Mouse (Mus musculus) MEL (cell line): ENCODE results near the gene Tor1a. TPM values are rescaled to one million over a fixed set of nuclear protein-coding genes. Genes with fewer than 3 reads are reported as not detected.

Experiments
- DNase-seq: peaks from one replicate; pipeline ENCODE4 v3.0.0; 2011; ENCODE audit warnings: low read depth, low spot score
- H3K27ac ChIP-seq: 2 replicates; pipeline ENCODE4 v1.5.1; 2012; ENCODE audit warnings: low read depth, mild to moderate bottlenecking, control low read depth, low read length, moderate library complexity; ENCODE audit not compliant: control insufficient read depth
- H3K27me3 ChIP-seq, 2 experiments: fragments of 150-350 bp in 1 of 2; sonication (generic) in 1 of 2; 2 replicates each; pipeline ENCODE4 v1.6.1; 2012; ENCODE audit warnings: low read length in 2 of 2, mild to moderate bottlenecking in 2 of 2, improper control_type of control experiment in 1 of 2, moderate library complexity in 1 of 2; ENCODE audit not compliant: insufficient read depth in 2 of 2, control insufficient read depth in 1 of 2
- H3K36me3 ChIP-seq, 2 experiments: 2 replicates each; pipeline ENCODE4 v1.6.1; 2012 to 2014; ENCODE audit warnings: low read length in 2 of 2, improper control_type of control experiment in 1 of 2, inconsistent platforms in 1 of 2, mild to moderate bottlenecking in 1 of 2; ENCODE audit not compliant: insufficient read depth in 2 of 2, control insufficient read depth in 1 of 2
- H3K4me1 ChIP-seq, 2 experiments: fragments of 150-350 bp in 1 of 2; sonication (generic) in 1 of 2; 2 replicates each; pipeline ENCODE4 v1.6.1; 2012; ENCODE audit warnings: low read length in 2 of 2, improper control_type of control experiment in 1 of 2, mild to moderate bottlenecking in 1 of 2; ENCODE audit not compliant: insufficient read depth in 2 of 2, control insufficient read depth in 1 of 2
- H3K4me3 ChIP-seq, 2 experiments: fragments of 150-350 bp in 1 of 2; sonication (generic) in 1 of 2; 2 replicates each; pipeline ENCODE4 v1.5.1; 2012; ENCODE audit warnings: low read depth in 2 of 2, low read length in 2 of 2, mild to moderate bottlenecking in 2 of 2, moderate library complexity in 2 of 2, control low read depth in 1 of 2, improper control_type of control experiment in 1 of 2; ENCODE audit not compliant: control insufficient read depth in 1 of 2, insufficient read depth in 1 of 2
- H3K79me2 ChIP-seq: 2 replicates; pipeline ENCODE4 v1.6.1; 2012; ENCODE audit warnings: mild to moderate bottlenecking, low read length, moderate library complexity; ENCODE audit not compliant: control insufficient read depth, poor library complexity, insufficient read depth
- H3K9ac ChIP-seq: 2 replicates; pipeline ENCODE4 v1.6.1; 2012; ENCODE audit warnings: low read depth, mild to moderate bottlenecking, control low read depth, low read length, moderate library complexity; ENCODE audit not compliant: control insufficient read depth, poor library complexity, severe bottlenecking
- H3K9me3 ChIP-seq: fragments of 150-350 bp; sonication (generic); replicated peaks from 2 replicates; pipeline ENCODE4 v1.6.1; 2012; ENCODE audit warnings: mild to moderate bottlenecking, low read length, improper control_type of control experiment, moderate library complexity; ENCODE audit not compliant: insufficient read depth
- CHD1 ChIP-seq: IDR thresholded peaks from 2 replicates; pipeline ENCODE4 v1.6.1; 2012; ENCODE audit warnings: low read depth, mild to moderate bottlenecking, inconsistent platforms, low read length, improper control_type of control experiment
- EP300 ChIP-seq, 2 experiments: IDR thresholded peaks; 2 replicates each; pipeline ENCODE4 v1.6.1; 2011; ENCODE audit warnings: improper control_type of control experiment in 2 of 2, low read length in 2 of 2, low read depth in 1 of 2, mild to moderate bottlenecking in 1 of 2
- MAX ChIP-seq: IDR thresholded peaks from 2 replicates; pipeline ENCODE4 v1.6.1; 2011; ENCODE audit warnings: low read length, improper control_type of control experiment
- MXI1 ChIP-seq: IDR thresholded peaks from 2 replicates; pipeline ENCODE4 v1.6.1; 2011; ENCODE audit warnings: mild to moderate bottlenecking, low read depth, low read length, improper control_type of control experiment
- NRF1 ChIP-seq: IDR thresholded peaks from 2 replicates; pipeline ENCODE4 v1.6.1; 2014; ENCODE audit warnings: low read depth, mild to moderate bottlenecking, inconsistent platforms, low read length, improper control_type of control experiment, moderate library complexity; ENCODE audit not compliant: poor library complexity, insufficient read depth, severe bottlenecking
- TAL1 ChIP-seq: IDR thresholded peaks from 2 replicates; pipeline ENCODE4 v1.6.1; 2012; ENCODE audit warnings: mild to moderate bottlenecking, inconsistent platforms, low read length, moderate library complexity, mixed read lengths
- USF1 ChIP-seq: IDR thresholded peaks from 2 replicates; pipeline ENCODE4 v1.6.1; 2014; ENCODE audit warnings: low read depth, mild to moderate bottlenecking, inconsistent platforms, low read length, improper control_type of control experiment, moderate library complexity
- ZC3H11A ChIP-seq: IDR thresholded peaks from 2 replicates; pipeline ENCODE4 v1.6.1; 2012; ENCODE audit warnings: low read depth, mild to moderate bottlenecking, inconsistent platforms, low read length, improper control_type of control experiment
- ZMIZ1 ChIP-seq: IDR thresholded peaks from 2 replicates; pipeline ENCODE4 v1.6.1; 2012; ENCODE audit warnings: low read depth, mild to moderate bottlenecking, inconsistent platforms, low read length, improper control_type of control experiment, moderate library complexity
- ZNF384 ChIP-seq: IDR thresholded peaks from 2 replicates; pipeline ENCODE4 v1.6.1; 2012; ENCODE audit warnings: low read depth, mild to moderate bottlenecking, inconsistent platforms, low read length, improper control_type of control experiment
- polyA plus RNA-seq, 2 experiments: library from polyadenylated mRNA; stranded (reverse) in 1 of 2; unstranded in 1 of 2; fragments of >175 nt in 1 of 2; fragments of >200 nt in 1 of 2; gene quantifications; 2 replicates each; pipeline versions ENCODE4 v1.2.1 to v1.2.4; 2012; ENCODE audit warnings: low replicate concordance in 2 of 2, low read depth in 1 of 2; ENCODE audit not compliant: insufficient read length in 2 of 2, insufficient read depth in 1 of 2, missing spikeins in 1 of 2
- total RNA-seq: library from RNA; depleted of rRNA; stranded (reverse); fragments of 300-350 nt; gene quantifications from 2 replicates; pipeline ENCODE4 v1.2.3, GENCODE M21; 2012

The Tor1a gene
- total and polyA plus RNA-seq, 3 experiments: 55.6 to 60.1 TPM; not detected in 1

GRCm38 (mm10) chr2:30966826-30967225 lies 907 bp downstream of the Tor1a start:
- TF ChIP-seq MXI1 (peak; percentile 73), TAL1 (no peak)
- peaks cover 1 to 23% of the 10 kb centered on the region in 2 experiments; a peak in 3 of 4 replicates for H3K36me3 ChIP-seq
- peak; percentile 66 for DNase-seq

DNA sequence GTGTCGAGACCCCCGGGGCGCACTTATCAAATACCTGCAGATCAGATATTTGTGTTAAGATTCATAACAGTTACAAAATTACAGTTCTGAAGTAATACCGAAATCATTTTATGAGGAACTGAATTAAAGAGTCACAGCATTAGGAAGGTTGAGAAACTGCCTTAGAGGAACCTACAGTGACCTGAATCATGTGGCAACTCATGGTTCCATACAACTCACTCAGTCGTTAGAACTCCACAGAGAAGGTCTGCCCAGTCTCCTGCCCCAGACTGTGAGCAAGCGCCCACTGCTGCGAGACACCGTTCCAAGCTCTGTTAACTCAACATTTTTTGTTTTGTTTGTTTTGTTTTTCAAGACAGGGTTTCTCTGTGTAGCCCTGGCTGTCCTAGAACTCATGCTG lies 2.1 kb downstream of the Tor1a start:
- TF ChIP-seq ZC3H11A (no peak), CHD1 (no peak), MAX (no peak), USF1 (no peak), NRF1 (no peak)
- no peak for DNase-seq
- Histone ChIP-seq H3K27ac (no peak overlapping the region), H3K4me3 (no peak overlapping the region), H3K36me3 (peaks cover 1 to 23% of the 10 kb centered on the region in 2 experiments; a peak in 3 of 4 replicates), H3K9ac (no peak overlapping the region), H3K9me3 (no peaks in the 10 kb centered on the region), H3K27me3 (no peaks in the 10 kb centered on the region), H3K79me2 (peaks cover 23% of the 10 kb centered on the region), H3K4me1 (peaks cover 0 to 22% of the 10 kb centered on the region in 2 experiments; a peak in 3 of 4 replicates)

More at GRCm38 (mm10) chr2:30966826-30967225, 907 bp downstream of the Tor1a start:
- Histone ChIP-seq H3K4me1 (peaks cover 0 to 22% of the 10 kb centered on the region in 2 experiments; a peak in 3 of 4 replicates), H3K9me3 (no peaks in the 10 kb centered on the region), H3K27ac (peak overlapping the region; percentile 65), H3K27me3 (no peaks in the 10 kb centered on the region), H3K9ac (peak overlapping the region; percentile 96), H3K4me3 (peak overlapping the region; percentile 79 to 96), H3K79me2 (peaks cover 23% of the 10 kb centered on the region)

- peaks cover 23% of the 10 kb centered on the region for H3K79me2 ChIP-seq
- no peak overlapping the region for H3K9ac ChIP-seq
- no peak for DNase-seq
- H3K27ac ChIP-seq: no peak overlapping the region
- H3K4me1 ChIP-seq: peaks cover 0 to 22% of the 10 kb centered on the region in 2 experiments; a peak in 3 of 4 replicates
- TF ChIP-seq ZMIZ1: no peak
- TF ChIP-seq ZNF384: no peak
- TF ChIP-seq EP300 (IDR thresholded peaks at IDR 0.05; ENCODE audit: low read depth in 1 of 2, low read length in 2 of 2): no peak
- H3K9me3 ChIP-seq: no peaks in the 10 kb centered on the region
- H3K27me3 ChIP-seq: no peaks in the 10 kb centered on the region
- peaks cover 3 to 23% of the 10 kb centered on the region in 2 experiments; a peak in 3 of 4 replicates for H3K36me3 ChIP-seq
- no peak overlapping the region for H3K4me3 ChIP-seq
Observed at GRCm38 (mm10) chr2:30962570-30963254, 5.0 kb downstream of the Tor1a start.
